Mouse (Mus musculus) gastrocnemius, postnatal 14 days (tissue): Measurements from ENCODE around the gene Wfikkn2. TPM values are rescaled to one million over a fixed set of nuclear protein-coding genes. Genes with fewer than 3 reads are reported as not detected.

Experiments
- DNase-seq: peaks from one replicate; pipeline ENCODE4 v3.0.0; 2021; ENCODE audit warnings: mixed read lengths
- intact Hi-C: fragments of 180-260 bp; cut with DNase I; formaldehyde crosslinking; loops from one replicate; pipeline ENCODE4 v1.15.1; 2025; ENCODE audit warnings: low total_unique reads
- long read RNA-seq, 2 experiments: library from polyadenylated mRNA; stranded (forward); transcript quantifications; one replicate each; pipeline ENCODE4 v2.0.0; 2021
- total RNA-seq, 2 experiments: library from RNA; stranded (reverse); gene quantifications; 2 replicates each; pipeline ENCODE4 v1.2.3; 2021

The Wfikkn2 gene
- 1 to 10 TPM; 2.7 to 2.9 TPM for total RNA-seq
- long read RNA-seq, experiment 1, partial matches to known transcripts, result 0 of 1 reads
- long read RNA-seq, experiment 1, other reads (novel, unspliced or antisense), result 1 of 1 reads
- long read RNA-seq, experiment 2, partial matches to known transcripts, result 0 of 1 reads
- long read RNA-seq, experiment 2, other reads (novel, unspliced or antisense), result 1 of 1 reads

DNA sequence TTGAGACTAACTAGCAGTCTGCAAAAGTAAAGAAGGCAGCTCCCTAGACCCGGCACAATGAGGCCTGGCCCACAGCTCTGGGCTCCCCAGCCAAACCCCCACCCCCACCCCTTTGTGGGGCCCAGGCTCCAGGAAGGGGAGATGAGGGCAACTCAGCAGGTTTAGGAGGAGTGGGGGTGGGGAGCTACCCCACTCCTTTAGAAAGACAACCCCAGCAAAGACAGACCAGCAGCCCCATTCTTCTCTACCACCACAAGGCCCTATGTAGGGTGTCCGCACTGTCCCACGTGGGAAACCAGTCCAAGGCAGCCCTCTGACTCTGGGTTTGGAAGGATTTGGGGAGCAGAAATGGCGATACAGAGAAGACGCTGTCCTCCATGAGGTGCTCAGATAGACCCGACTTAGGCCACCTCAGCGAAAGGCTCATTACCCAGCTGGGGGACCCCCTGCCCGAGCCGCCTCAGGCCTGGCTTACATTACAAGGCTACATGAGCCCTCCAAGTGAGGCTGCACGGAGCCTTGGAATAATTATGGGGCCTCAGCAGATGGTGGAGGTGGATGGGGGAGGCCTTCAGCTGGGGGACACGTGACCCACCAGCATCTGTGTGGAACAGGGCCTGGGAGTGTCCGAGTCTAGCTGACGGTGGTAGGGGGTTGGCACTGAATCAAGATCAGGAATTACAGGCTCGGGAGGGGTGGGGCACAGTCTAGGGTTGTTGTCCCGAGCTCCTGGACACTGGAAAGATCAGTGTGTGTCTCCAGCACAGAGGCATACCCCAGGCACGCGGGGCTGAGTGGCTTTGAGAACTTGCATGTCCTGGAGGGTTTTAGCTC, at the start of gene Wfikkn2:
Gene Wfikkn2, minus strand, starts transcription at position 51 of the 834 bp plus-strand sequence.
- intact Hi-C loops, result loop anchor here (10.0 kb wide), 1 partner anchor 239 kb away; the partner anchor contains the start of gene Spata20
- no peak for DNase-seq

- intact Hi-C loops, result no loop called here
Observed at GRCm38 (mm10) chr11:94294996-94295845, 49.4 kb upstream of the Wfikkn2 start.

DNA sequence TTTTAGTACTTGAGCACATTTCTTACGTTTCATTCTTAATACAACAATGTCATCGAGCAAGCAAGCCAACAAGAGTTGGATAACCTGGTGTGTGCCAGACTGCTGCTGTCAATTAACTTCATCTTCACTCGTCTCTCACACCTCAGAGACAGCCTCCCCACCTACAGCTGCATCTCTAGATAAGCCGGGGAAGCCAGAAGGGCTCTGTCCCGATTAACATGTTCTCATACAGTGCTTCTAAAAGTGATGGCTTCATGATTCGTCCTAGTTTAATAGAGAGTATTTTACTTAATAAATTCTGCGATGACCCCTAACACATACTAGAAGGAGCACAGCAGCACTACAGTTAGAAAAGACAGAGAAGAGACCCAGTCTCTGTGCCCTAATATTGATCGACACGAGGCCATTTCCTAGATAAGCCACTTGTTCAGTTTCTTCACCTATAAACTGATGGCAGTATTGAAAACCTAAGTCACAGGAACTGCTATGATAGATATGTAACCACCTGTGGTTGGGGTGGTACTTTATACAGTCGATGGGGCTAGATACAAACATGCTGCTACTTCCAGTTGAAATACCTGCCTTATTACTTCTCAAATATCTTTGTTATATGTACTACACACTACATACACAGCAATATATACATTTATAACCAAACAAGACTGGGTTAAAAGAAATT, 44.4 kb upstream of the Wfikkn2 start:
- intact Hi-C loops, result no loop called here
- DNase-seq, result no peak

More at GRCm38 (mm10) chr11:94294996-94295845, 49.4 kb upstream of the Wfikkn2 start:
- DNase-seq, result no peak

GRCm38 (mm10) chr11:94287105-94287504, 41.3 kb upstream of the Wfikkn2 start:
- intact Hi-C loops, result no loop called here
- no peak for DNase-seq

GRCm38 (mm10) chr11:94285886-94286574, 40.2 kb upstream of the Wfikkn2 start:
- no peak for DNase-seq
- intact Hi-C loops, result no loop called here

- no peak for DNase-seq
- intact Hi-C loops, result no loop called here
Observed at GRCm38 (mm10) chr11:94283536-94284099, 37.8 kb upstream of the Wfikkn2 start.

GRCm38 (mm10) chr11:94282291-94282690, 36.5 kb upstream of the Wfikkn2 start:
- DNase-seq, result no peak
- intact Hi-C loops, result no loop called here

DNA sequence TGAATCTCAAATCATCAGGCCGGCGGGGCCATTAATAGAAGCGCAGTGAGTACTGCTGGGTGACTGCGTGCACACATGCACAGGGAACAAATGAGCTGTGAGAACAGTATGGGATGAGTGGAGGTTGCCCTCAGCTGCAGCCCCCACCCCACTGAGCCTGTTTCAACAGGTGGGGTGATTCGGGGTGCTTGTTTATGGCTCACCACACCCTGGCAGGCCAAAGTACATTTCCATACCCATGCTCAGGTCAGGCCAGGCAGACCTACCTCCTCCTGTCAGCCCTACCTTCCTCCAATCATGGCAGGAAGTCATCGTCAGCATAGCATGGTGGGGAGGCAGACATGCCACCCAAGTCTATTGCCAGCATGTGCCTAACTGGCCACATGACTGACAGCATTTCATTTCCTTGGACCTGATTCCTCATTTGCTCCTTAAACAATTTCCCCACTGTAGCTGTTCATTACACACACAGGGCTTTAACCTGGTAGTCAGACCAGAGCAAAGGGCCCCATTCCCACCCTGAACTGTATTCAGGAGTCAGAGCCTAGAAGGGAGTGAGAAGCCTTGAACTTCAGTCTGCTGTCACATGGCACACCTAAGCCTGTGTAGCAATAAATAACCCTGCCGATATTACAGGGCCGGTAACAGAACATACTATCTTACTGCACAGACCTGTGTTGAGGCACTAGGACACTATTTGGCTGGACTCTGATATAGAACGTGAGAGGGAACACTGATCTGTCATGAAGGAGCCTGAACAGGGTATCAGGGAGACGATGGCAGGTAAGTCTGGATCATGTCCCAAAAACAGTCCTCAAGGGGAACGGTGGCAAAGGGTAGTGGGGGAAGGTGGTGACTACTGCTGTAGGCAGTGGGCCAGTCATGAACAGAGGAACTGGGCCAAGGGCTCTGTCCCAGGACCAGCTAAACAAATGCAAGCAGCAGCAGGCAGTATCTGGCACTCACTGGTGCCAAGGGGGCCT, 35.7 kb upstream of the Wfikkn2 start, which contains the start of gene Gm21885:
Gene Gm21885, plus strand, starts transcription at position 675 of the 983 bp plus-strand sequence.
- intact Hi-C loops, result no loop called here
- DNase-seq, result no peak

DNA sequence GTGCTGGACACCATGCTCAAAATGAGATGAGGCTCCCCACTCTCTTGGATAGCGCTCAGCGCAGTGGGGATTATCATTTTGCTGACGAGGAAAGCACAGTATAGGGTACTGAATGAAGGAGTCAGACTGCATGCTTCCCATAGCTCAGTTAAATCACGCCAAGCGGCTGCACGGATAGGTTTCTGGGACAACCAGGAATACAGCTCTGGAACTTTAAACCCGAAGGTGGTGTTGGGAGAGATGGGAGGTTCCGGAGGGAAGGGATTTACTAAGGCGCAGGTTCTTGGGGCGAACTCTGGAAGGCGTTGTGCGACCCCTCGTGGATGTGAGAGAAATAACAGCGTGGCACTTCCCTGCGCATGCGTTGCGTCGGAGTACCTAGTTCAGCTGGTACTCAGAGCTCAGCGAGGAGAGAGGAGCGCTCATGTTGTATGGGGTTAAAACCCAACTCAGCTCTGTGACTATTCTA, 31.1 kb upstream of the Wfikkn2 start:
- intact Hi-C loops, result loop anchor here (5.0 kb wide), 1 partner anchor 145 kb away; no protein-coding TSS in a partner anchor

DNA sequence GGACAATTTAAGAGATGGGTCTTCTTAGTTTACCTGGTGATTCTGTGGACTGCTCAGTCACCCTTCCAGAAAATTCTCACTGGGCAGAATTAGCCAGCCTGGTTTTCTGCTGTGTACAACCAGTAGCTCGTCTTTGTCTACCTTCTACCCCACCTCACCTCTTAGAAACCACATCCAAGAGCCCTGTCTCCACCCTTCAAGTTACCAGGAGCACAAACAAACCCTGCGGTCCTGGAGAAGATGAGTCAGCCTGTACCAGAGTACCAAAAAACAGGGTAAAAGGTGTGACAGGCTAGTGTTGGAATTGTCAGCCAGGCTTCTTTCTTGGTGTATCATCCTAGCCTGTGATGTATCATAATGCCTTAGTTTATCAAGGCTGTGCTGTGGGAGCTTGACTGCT, 29.9 kb upstream of the Wfikkn2 start:
- intact Hi-C loops, result loop anchor here (2.0 to 5.0 kb wide), 2 partner anchors 41 to 143 kb away; no protein-coding TSS in a partner anchor
- no peak for DNase-seq

More for the DNA sequence above, 31.1 kb upstream of the Wfikkn2 start:
- DNase-seq, result peak; percentile 86

GRCm38 (mm10) chr11:94275226-94275625, 29.4 kb upstream of the Wfikkn2 start:
- intact Hi-C loops, result loop anchor here (2.0 to 5.0 kb wide), 2 partner anchors 40 to 143 kb away; no protein-coding TSS in a partner anchor

DNA sequence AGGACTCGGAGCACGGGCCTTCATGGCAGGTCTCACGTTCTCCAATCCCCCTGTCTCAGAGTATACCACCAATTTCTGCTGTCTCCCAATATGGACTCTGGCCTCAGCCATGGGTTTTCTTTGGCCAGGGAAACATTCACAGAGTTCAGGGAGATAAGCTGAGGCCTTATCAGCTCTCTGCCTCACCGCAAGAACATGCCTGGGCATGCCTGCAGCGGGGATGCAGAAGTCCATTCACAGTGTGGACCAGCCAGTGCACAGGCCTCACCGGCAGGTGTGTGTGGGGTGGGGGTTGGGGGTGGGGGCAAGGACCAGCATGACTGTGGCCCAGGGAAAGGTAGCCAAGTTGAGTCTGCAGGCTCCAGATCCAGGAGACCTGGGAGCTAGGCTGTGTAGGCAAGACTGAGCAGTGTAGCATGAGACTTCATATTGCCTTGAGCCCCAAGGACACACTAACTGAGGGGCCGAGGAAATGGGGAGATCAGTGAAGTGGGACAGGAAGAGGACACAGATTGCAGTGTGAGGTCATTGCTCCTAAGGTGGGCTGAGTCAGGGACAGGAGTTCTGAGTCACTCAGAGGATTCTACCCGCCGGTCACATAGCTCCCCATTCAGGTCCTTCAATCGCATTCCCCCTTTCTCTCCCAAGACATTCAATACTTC, 28.5 kb upstream of the Wfikkn2 start:
- intact Hi-C loops, result loop anchor here (2.0 kb wide), 1 partner anchor 40 kb away; no protein-coding TSS in a partner anchor

More at GRCm38 (mm10) chr11:94275226-94275625, 29.4 kb upstream of the Wfikkn2 start:
- DNase-seq, result no peak

DNA sequence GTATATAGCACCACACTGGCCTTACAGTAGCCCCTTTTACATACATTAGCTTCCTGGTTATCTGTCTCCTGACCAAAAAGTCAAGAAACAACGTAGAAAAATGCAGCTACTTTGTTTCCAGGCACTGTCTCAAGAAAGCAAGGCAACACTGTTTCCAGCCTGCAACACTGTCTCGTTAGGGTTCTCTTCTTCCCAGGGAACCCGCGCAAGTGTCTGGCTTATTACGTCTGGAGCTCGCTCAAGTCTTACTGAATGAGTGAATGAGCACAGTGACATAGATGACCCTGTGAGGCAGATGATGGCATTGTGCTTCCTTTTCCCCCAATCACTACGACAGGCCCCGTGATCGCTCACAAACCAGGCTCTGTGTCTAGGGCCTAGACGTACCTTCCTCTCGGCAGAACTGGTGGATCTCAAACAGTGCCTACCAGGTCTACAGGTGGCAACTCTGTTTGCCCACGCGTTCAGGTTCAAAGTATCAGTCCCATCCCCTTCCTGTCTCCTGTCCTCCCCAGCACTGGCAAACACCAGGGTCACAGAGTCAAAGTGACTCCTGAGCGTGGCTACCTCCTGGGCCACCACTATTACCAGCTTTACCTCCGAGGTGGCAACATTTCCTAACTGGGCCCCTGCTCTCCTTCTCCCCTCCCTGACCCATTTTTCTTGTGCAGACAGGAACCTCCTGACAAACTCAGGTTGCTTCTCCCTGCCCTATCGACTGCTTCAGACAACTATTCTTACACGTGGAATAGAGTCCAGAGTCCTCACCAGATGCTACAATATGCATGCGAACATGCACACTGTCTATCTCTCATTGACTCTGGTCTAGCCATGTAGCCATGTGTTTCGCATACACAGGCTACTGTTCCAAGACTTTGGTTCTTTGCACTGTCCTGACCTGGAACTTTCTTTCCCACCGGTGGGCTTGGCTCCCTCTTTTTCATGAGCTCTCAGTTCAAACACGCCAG, 27.4 kb upstream of the Wfikkn2 start:
- no peak for DNase-seq
- intact Hi-C loops, result no loop called here

More for the DNA sequence above, 28.5 kb upstream of the Wfikkn2 start:
- DNase-seq, result no peak

GRCm38 (mm10) chr11:94271015-94271414, 25.2 kb upstream of the Wfikkn2 start:
- intact Hi-C loops, result no loop called here
- no peak for DNase-seq

- no peak for DNase-seq
- intact Hi-C loops, result no loop called here
Observed at GRCm38 (mm10) chr11:94269906-94270305, 24.1 kb upstream of the Wfikkn2 start.
